Mouse (Mus musculus) kidney, postnatal 36 days (tissue): Measurements from ENCODE around the gene Ggact.
A peak's percentile ranks its signal among the peaks of the same experiment; 100 is the strongest.

Source experiments
- DNase-seq, 2 experiments: peaks; one replicate each; pipeline ENCODE4 v3.0.0; 2021 to 2022; ENCODE audit warnings: mixed read lengths in 2 of 2

Gene Ggact

DNA sequence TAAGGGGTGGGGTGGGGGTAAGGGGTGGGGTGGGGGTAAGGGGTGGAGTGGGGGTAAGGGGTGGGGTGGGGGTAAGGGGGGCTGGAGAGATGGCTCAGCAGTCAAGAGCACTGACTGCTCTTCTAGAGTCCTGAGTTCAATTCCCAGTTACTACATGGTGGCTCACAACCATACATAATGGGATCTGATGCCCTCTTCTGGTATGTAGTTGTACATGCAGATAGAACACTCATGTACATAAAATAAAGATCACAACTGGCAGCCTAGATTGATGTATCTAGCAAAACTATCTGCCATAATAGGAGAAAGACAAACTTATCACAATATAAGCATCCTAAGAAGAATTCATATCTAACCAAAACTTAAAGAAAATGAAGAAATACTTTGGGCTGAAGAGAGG, 15.0 kb downstream of the Ggact start:
- no peak for DNase-seq

- no peak for DNase-seq
These were observed 17.5 kb downstream of the Ggact start for GRCm38 (mm10) chr14:122896106-122896505.

DNA sequence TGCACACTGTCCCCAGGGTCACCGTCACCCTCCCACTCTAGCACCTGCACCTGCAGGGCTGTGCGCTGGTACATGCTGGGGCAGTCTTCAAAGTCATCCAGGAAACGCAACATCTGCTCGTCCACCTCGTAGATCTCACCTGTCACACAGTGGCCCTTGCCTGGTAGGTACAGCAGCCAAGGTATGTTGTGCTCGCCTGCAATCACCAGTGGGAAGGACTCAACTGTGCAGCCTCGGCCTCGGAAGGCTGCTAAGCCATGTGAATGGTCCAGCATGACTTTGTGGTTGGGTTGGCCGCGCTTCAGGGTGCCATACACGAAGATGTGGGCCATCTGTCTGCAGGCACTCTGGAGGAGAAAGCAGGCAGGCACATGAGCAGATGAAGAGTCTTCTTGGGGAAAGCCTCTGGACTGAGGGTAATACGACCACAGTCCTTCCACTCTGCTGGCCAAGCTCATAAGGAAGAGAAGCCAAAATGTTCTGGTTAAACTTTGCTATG, 22.0 kb downstream of the Ggact start:
- DNase-seq = no peak

DNA sequence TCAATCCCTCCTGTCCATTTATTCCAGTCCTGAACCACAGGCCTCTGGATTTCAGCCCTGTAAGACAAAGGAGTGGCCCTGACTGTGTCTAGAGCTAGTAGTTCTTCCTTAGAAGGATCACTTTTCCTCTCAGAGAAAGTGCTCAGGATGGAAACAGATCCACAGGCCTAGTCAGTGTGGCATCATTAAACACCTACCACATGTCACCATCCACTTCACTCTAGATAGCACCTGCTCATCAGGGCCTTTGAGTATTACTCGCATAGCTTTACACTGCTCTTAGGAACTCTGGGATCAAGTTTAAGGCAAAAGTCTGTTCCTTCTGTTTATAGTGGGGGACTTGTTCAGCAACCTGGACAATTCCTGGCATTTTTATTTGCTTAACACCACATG, 25.1 kb downstream of the Ggact start:
- no peak for DNase-seq

- no peak for DNase-seq
These were observed 25.7 kb downstream of the Ggact start for GRCm38 (mm10) chr14:122887702-122888479.

GRCm38 (mm10) chr14:122887278-122887677, 26.3 kb downstream of the Ggact start:
- DNase-seq = no peak

- no peak for DNase-seq
These were observed 27.7 kb downstream of the Ggact start for GRCm38 (mm10) chr14:122885893-122886292.

DNA sequence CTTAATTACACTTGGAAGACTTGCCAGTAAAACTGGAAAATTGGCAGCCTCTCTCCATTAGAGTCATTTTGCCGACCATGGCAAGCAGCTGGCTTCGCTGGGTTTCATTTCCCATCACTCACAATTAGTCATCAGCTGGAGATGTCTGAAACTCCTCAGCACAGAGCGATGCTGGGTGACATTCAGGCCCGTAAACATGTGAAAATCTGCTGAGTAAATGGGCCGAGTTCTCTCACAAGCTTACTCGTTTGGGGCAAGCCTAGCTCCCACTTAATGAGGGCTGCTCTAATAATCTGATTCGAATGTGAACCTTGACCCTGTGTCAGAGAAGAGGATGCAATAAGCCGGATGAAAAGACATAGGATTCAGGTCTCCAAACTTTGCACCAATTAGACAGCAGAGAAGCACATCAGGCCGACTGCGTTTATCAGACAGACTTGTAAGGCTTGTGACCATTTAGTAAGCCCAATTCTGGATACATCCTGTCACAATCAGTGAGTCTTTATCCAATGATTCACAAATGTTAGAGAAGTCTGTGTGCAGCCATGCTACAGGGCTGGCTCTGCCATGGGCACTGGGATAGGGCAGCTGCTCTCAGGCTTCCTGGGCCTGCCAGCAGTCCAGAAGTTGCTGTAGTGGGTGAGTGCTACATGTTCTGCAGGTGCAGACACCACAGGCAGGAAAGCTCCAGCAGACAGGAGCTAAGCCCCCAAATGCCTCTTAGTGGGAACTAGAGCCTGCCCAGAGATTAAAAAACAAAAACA, 29.6 kb downstream of the Ggact start:
- DNase-seq = no peak

- no peak for DNase-seq
These were observed 30.1 kb downstream of the Ggact start for GRCm38 (mm10) chr14:122883410-122883806.

DNA sequence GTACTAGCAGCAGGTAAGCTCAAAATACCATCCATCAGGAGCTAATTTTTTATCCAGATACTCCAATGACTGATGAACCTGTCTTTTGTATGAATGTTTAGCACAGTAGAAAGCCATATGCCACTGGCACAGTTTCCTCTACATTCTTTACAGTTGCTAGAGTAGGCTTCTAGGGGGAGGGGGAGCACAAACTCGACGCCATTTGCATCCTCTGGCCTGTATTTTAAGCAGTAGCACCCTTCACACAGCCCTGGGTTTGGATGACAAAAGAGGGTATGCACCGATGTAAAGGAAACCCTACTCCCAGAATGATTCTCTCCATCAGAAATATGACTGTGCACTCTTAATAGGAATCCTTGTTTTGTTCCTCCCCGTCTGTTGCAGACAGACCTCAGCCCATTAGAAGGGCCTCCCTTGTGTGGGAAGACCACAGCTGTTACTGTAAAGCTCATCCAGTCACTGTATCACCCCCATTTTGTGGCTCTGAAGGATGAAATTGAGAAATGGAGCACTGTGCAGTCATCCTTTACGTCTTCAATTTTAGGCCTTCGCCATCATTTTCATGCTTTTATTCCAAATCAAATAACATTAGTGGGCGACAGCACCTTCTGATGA, 30.7 kb downstream of the Ggact start:
- no peak for DNase-seq

DNA sequence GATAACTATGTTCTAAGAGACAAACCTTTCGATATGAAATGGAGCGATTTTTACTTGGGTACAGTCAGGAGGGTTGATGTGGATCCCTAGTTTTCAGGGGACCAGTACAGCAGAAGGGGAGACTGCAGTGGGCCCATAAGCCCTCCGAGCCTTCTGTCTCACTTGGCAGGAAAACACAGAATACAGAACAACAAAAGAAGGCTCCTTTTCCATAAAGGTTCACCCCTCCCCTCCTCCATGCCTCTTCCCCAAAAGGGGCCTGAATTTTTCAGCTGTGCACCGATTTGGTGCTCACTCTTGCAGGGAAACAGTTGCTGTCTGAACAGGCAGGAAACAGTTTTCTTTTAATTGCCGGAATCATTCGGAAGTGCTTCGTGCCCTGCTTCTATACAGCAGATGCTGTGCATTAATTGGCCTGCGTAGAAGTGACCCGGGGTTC, 31.3 kb downstream of the Ggact start:
- no peak for DNase-seq

- DNase-seq = no peak
These were observed 31.9 kb downstream of the Ggact start for GRCm38 (mm10) chr14:122881699-122882098.

DNA sequence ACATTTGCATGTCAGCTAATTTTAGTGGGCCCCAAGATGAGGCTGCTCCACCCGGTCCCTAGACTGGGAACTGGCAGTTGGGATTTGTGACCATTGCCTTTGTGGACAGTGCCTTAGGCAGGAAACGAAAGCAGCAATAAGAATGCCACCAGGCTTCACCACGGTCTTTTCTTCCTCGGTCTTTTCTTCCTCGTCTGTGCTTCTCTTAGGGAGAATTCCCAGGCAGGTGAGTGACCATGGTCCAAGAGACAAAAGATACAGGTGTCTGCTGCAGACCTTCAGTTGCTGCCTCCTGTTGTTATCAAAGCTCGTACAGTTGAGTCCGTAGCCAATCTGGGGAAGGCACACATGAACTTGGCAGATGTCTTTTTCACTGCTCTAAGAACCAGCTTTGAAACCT, 33.3 kb downstream of the Ggact start:
- DNase-seq = no peak

DNA sequence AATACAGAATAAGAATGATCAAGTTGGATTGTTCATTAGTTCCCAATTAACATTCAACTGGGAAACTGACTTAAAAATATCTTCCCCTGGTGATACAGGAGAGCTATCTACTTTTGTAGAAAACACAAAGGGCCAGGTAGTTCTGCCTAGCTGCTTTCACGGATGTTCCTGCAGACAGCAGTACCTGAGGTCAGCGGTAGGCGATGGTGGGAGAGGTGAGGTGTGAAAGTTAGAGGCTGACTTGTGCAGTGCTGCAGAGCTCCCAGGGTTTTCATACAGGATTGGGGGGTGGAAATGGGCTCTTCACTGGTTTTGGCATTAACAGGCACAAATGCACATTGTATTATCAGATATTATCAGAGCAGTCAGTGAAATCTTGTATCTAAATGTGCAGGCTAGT, 35.8 kb downstream of the Ggact start:
- DNase-seq = no peak

- peak; percentile 13 to 28 for DNase-seq
These were observed 36.8 kb downstream of the Ggact start for GRCm38 (mm10) chr14:122876723-122877122.

GRCm38 (mm10) chr14:122876163-122876562, 37.4 kb downstream of the Ggact start:
- DNase-seq = peak; percentile 72 to 84

- DNase-seq = no peak
These were observed 37.9 kb downstream of the Ggact start for GRCm38 (mm10) chr14:122875636-122876035.

GRCm38 (mm10) chr14:122875056-122875455, 38.5 kb downstream of the Ggact start:
- no peak for DNase-seq

GRCm38 (mm10) chr14:122872612-122873011, 40.9 kb downstream of the Ggact start:
- DNase-seq = no peak

- no peak for DNase-seq
These were observed 41.5 kb downstream of the Ggact start for GRCm38 (mm10) chr14:122871841-122872580.

DNA sequence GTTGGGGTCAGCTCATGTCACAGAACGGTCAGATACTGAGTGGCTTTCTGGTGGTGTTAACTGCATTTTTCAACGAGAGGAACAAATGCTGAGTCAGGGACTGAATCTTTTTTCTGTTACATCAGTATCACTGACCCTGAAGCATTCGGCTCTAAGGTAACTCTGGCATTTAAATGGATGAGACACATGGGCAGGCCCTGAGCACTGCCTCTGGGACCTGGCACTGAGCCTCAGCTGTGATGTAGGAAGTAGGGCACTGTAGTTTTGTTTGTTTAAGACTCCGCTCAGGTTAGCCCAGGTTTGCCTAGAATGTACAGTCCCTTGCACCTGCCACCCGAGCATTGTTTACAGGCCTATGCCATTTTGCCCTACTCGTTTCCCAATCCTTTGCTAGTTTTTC, 43.7 kb downstream of the Ggact start:
- DNase-seq = no peak

DNA sequence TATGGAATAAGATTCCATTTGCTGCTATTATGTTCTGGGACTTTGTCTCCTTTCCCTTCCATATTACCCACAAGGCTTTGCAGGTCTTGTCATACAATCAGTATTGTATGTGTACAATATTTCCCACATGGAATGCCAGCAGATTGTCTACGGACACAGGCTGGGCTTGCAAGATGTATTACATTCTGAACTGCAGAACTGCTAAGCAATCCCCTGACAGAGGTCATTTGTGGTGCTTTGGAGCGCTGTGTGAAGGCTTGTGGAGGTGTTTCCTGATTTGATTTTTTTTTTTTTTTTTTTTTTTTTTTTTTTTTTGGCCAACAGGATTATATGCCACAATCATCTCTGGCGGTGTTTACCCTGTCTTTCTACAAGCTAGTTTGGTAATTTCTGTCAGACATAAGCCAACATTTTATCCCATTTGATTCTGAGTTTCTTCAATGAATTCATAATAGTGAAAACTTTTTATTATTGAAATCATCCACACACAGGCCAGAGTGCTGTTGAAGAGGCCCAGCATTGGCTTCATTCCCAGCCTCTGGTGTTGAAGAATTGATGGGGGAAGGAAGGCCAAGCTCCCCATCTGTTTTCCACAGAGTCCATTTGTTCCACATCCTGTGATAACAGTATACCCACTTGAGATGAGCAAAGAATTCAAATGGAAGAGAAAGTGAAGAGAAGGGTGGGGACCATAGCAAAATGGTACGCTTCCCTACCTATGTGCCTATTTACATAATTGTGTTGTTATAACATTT, 45.8 kb downstream of the Ggact start:
- DNase-seq = no peak
